Comparison of ENCODE assay signal across 9 mouse cellular contexts in the genomic region with DNA sequence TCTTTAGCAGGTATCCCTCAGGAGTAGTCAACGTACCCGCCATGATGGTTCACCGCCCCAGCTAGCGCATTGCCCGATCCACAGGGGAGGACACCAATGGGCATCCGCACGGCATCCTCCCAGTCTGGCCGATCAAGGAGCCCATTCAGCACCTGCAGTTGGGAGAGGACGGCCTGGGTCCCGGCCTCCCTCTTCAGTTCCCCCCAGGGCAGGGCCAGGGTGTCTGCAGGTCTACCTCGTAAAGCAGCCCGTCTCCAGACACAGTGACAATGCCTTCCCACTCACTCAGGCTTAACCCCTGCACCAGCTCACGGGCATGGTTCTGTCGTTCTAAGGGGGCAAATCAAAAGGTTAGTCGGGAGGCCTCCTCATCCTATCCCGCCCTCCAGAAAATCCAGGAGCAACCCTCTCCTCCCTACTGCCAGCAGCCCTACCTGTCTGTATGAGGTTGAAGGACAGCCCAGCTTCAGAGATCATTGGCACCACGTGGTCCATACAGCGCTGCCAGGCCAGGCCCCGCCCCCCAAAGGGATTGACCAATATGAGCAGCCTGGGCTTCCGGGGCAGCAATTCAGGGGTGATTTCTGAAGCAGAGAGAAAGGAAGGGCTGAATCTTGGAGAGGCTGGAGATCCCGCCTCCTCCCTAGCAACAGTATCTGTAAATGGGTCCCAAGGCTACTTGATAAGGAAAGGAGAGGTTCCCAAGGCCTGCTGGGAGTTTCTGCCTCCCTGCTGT. TPM values are rescaled to one million over a fixed set of nuclear protein-coding genes. Genes with fewer than 3 reads are reported as not detected.
DNase-seq lines count a peak whose midpoint lies in the region; ATAC-seq and TF ChIP-seq lines count a peak whose summit lies in the region.
"Had no signal": no experiment of that assay in that cellular context is flagged by ENCODE, and none has a peak within 500 bp of the region (broad histone marks: within the 10 kb centered on the region; RNA-seq: fewer than 3 reads in every experiment).

No protein-coding gene starts in this region.

- no peaks in the 10 kb centered on the region for H3K9me3 ChIP-seq in liver, postnatal 0 days (ENCODE audit: low read length)
- H3K9me3 ChIP-seq in liver, embryonic 12.5 days (replicated peaks): no peaks in the 10 kb centered on the region
- H3K9me3 ChIP-seq: hindbrain, embryonic 15.5 days; lung, embryonic 15.5 days had no signal

- WGBS in liver, postnatal 0 days (ENCODE audit: insufficient replicate concordance): 85% methylated on average over 21 of the region's 21 CpGs
- WGBS in liver, embryonic 12.5 days (ENCODE audit: insufficient replicate concordance): 82% methylated on average over 21 of the region's 21 CpGs

- H3K27ac ChIP-seq in liver, postnatal 0 days (ENCODE audit: low read depth): peak overlapping the region; percentile 88
- H3K27ac ChIP-seq in liver, embryonic 12.5 days: no peak overlapping the region
- H3K27ac ChIP-seq in testis, adult 2 months (ENCODE audit: control insufficient read depth, insufficient read depth, low read depth, low read length): peak overlapping the region; percentile 47
- H3K27ac ChIP-seq: hindbrain, embryonic 15.5 days; lung, embryonic 15.5 days had no signal

- DNase-seq in liver, postnatal 0 days: peak; percentile 80
- peak; percentile 49 to 62 for DNase-seq in cerebellum, postnatal 10 days
- DNase-seq in kidney, postnatal 10 days: peak; percentile 76
- no peak for DNase-seq in retina, postnatal 1 day

- no peak for TF ChIP-seq EP300 in liver, postnatal 0 days (IDR thresholded peaks at IDR 0.05; ENCODE audit: low read depth)

- ATAC-seq in liver, postnatal 0 days: peak; percentile 16
- no peak for ATAC-seq in liver, embryonic 12.5 days
- ATAC-seq in activated CD4-positive, CD25-positive, alpha-beta regulatory T cell, adult 4 months: no peak

- no peaks in the 10 kb centered on the region for H3K27me3 ChIP-seq in liver, postnatal 0 days (ENCODE audit: insufficient read depth, low read length)
- no peaks in the 10 kb centered on the region for H3K27me3 ChIP-seq in liver, embryonic 12.5 days (replicated peaks)
- H3K27me3 ChIP-seq in testis, adult 2 months (ENCODE audit: control insufficient read depth, insufficient read depth, low read length): no peaks in the 10 kb centered on the region
- H3K27me3 ChIP-seq: hindbrain, embryonic 15.5 days; lung, embryonic 15.5 days had no signal

- peaks cover 51% of the 10 kb centered on the region for H3K4me1 ChIP-seq in liver, postnatal 0 days (ENCODE audit: insufficient read depth)
- H3K4me1 ChIP-seq in liver, embryonic 12.5 days: peaks cover 63% of the 10 kb centered on the region
- peaks cover 42% of the 10 kb centered on the region for H3K4me1 ChIP-seq in testis, adult 2 months (ENCODE audit: control insufficient read depth, insufficient read depth, low read length)

- no peak overlapping the region for H3K9ac ChIP-seq in liver, postnatal 0 days (replicated peaks)
- no peak overlapping the region for H3K9ac ChIP-seq in liver, embryonic 12.5 days
- H3K9ac ChIP-seq: hindbrain, embryonic 15.5 days; lung, embryonic 15.5 days had no signal

- H3K4me3 ChIP-seq in liver, postnatal 0 days (ENCODE audit: low read depth, low read length): no peak overlapping the region
- no peak overlapping the region for H3K4me3 ChIP-seq in liver, embryonic 12.5 days
- peak overlapping the region; percentile 14; the same call in 1 of the 2 replicates for H3K4me3 ChIP-seq in testis, adult 2 months (ENCODE audit: control insufficient read depth, low read depth, low read length)
- H3K4me3 ChIP-seq: hindbrain, embryonic 15.5 days; lung, embryonic 15.5 days had no signal

- no peak for TF ChIP-seq POLR2A in testis, adult 2 months (IDR thresholded peaks at IDR 0.05; ENCODE audit: control insufficient read depth, low read depth, low read length)

- H3K36me3 ChIP-seq in liver, postnatal 0 days (replicated peaks; ENCODE audit: insufficient read depth, low read length): peaks cover 36% of the 10 kb centered on the region
- peaks cover 48% of the 10 kb centered on the region for H3K36me3 ChIP-seq in liver, embryonic 12.5 days
- H3K36me3 ChIP-seq in testis, adult 2 months (ENCODE audit: control insufficient read depth, insufficient read depth, low read length): peaks cover 4% of the 10 kb centered on the region

- H3K4me2 ChIP-seq in liver, postnatal 0 days (ENCODE audit: low read depth, low read length): no peak overlapping the region
- H3K4me2 ChIP-seq in liver, embryonic 12.5 days: no peak overlapping the region
- H3K4me2 ChIP-seq: hindbrain, embryonic 15.5 days; lung, embryonic 15.5 days had no signal

- no peak for TF ChIP-seq CTCF in liver, postnatal 0 days (IDR thresholded peaks at IDR 0.05; ENCODE audit: low read depth)
- TF ChIP-seq CTCF in testis, adult 2 months (IDR thresholded peaks at IDR 0.05; ENCODE audit: control insufficient read depth, insufficient read depth, insufficient replicate concordance, low read depth, low read length): no peak

RNA-seq across cellular contexts. Expression of a gene that starts 3.1 kb away (rescaled TPM):
- 494 and 510 TPM in 2 replicates for polyA plus RNA-seq in liver, postnatal 0 days (2015; fragmentation: Nextera tagmentation; extraction: Ambion mirVana)
- polyA plus RNA-seq in liver, embryonic 12.5 days (2016; fragmentation: Nextera tagmentation; extraction: Ambion mirVana): 892 and 939 TPM in 2 replicates
- 517 and 652 TPM in 2 replicates for polyA plus RNA-seq in testis, adult 2 months (2012; rRNA removed)
- 1,000 to 10,000 TPM; 2,566 to 2,766 TPM for polyA plus RNA-seq in activated CD4-positive, CD25-positive, alpha-beta regulatory T cell, adult 4 months (2017; shearing (Covaris generic))

RNA-seq across cellular contexts. Expression of a gene that starts 5.6 kb away (rescaled TPM):
- 15.5 and 17.3 TPM in 2 replicates for polyA plus RNA-seq in liver, postnatal 0 days (2015; fragmentation: Nextera tagmentation; extraction: Ambion mirVana)
- polyA plus RNA-seq in liver, embryonic 12.5 days (2016; fragmentation: Nextera tagmentation; extraction: Ambion mirVana): 14.8 and 16.1 TPM in 2 replicates
- polyA plus RNA-seq in testis, adult 2 months (2012; rRNA removed): 33.4 and 34.6 TPM in 2 replicates
- 10 to 100 TPM; 10.2 to 19.6 TPM for polyA plus RNA-seq in activated CD4-positive, CD25-positive, alpha-beta regulatory T cell, adult 4 months (2017; shearing (Covaris generic))

RNA-seq across cellular contexts. Expression of a gene that starts 7.3 kb away (rescaled TPM):
- 3.6 and 5.2 TPM in 2 replicates for polyA plus RNA-seq in liver, postnatal 0 days (2015; fragmentation: Nextera tagmentation; extraction: Ambion mirVana)
- polyA plus RNA-seq in liver, embryonic 12.5 days (2016; fragmentation: Nextera tagmentation; extraction: Ambion mirVana): 1.1 and 1.8 TPM in 2 replicates
- 11.2 and 12.9 TPM in 2 replicates for polyA plus RNA-seq in testis, adult 2 months (2012; rRNA removed)
- polyA plus RNA-seq in activated CD4-positive, CD25-positive, alpha-beta regulatory T cell, adult 4 months (2017; shearing (Covaris generic)): 1 to 10 TPM; 5.2 to 8.5 TPM

RNA-seq across cellular contexts. Expression of a gene that starts 8.8 kb away (rescaled TPM):
- polyA plus RNA-seq in liver, postnatal 0 days (2015; fragmentation: Nextera tagmentation; extraction: Ambion mirVana): 0.13 TPM in 1 of 2 replicates, not detected in the other
- polyA plus RNA-seq in liver, embryonic 12.5 days (2016; fragmentation: Nextera tagmentation; extraction: Ambion mirVana): 0.67 and 0.81 TPM in 2 replicates
- polyA plus RNA-seq in testis, adult 2 months (2012; rRNA removed): 145 and 176 TPM in 2 replicates
- not detected for polyA plus RNA-seq in activated CD4-positive, CD25-positive, alpha-beta regulatory T cell, adult 4 months (2017; shearing (Covaris generic))

RNA-seq across cellular contexts. Expression of a gene that starts 12.5 kb away (rescaled TPM):
- polyA plus RNA-seq in liver, postnatal 0 days (2015; fragmentation: Nextera tagmentation; extraction: Ambion mirVana): 0.14 and 0.15 TPM in 2 replicates
- polyA plus RNA-seq in liver, embryonic 12.5 days (2016; fragmentation: Nextera tagmentation; extraction: Ambion mirVana): 0.93 and 1.0 TPM in 2 replicates
- polyA plus RNA-seq in testis, adult 2 months (2012; rRNA removed): 2.3 and 3.3 TPM in 2 replicates
- under 1 TPM in 1 of 2 experiments, not detected in 1; 0.51 TPM for polyA plus RNA-seq in activated CD4-positive, CD25-positive, alpha-beta regulatory T cell, adult 4 months (2017; shearing (Covaris generic))
